In genomic region chr10:77569973-77570658, GRCm38 (mm10) we compare ENCODE assay signal across 16 mouse cellular contexts. TPM values are rescaled to one million over a fixed set of nuclear protein-coding genes. Genes with fewer than 3 reads are reported as not detected.
A peak's percentile ranks its signal among the peaks of the same experiment; 100 is the strongest.
DNase-seq lines count a peak whose midpoint lies in the region; ATAC-seq and TF ChIP-seq lines count a peak whose summit lies in the region.
"Had no signal": no experiment of that assay in that cellular context is flagged by ENCODE, and none has a peak within 500 bp of the region (broad histone marks: within the 10 kb centered on the region; RNA-seq: fewer than 3 reads in every experiment).

No protein-coding gene starts in this region.

- H3K9me3 ChIP-seq in liver, embryonic 12.5 days (replicated peaks): no peaks in the 10 kb centered on the region
- no peaks in the 10 kb centered on the region for H3K9me3 ChIP-seq in kidney, postnatal 0 days (replicated peaks; ENCODE audit: low read length)
- H3K9me3 ChIP-seq in stomach, embryonic 15.5 days: no peaks in the 10 kb centered on the region
- H3K9me3 ChIP-seq: limb, embryonic 12.5 days had no signal

- H3K4me1 ChIP-seq in liver, embryonic 12.5 days: peaks cover 20% of the 10 kb centered on the region
- peaks cover 7% of the 10 kb centered on the region for H3K4me1 ChIP-seq in embryonic fibroblast, embryonic 13.5 days (ENCODE audit: control insufficient read depth, insufficient read depth, low read length)
- H3K4me1 ChIP-seq in kidney, postnatal 0 days (replicated peaks; ENCODE audit: insufficient read depth, low read length): no peaks in the 10 kb centered on the region
- H3K4me1 ChIP-seq in stomach, embryonic 15.5 days: peaks cover 3% of the 10 kb centered on the region; the same call in 1 of the 2 replicates

- peak; percentile 29 for DNase-seq in liver
- no peak for DNase-seq in kidney, postnatal 0 days (ENCODE audit: low spot score)
- no peak for DNase-seq in layer of hippocampus, adult 8-10 months (ENCODE audit: low spot score in 2 of 2)
- no peak for DNase-seq in layer of hippocampus, adult 11-12 months (ENCODE audit: low spot score)
- no peak for DNase-seq in cerebellum, adult 8-10 months
- DNase-seq: adrenal gland, postnatal 36 days; B cell, adult 2 months; cerebellum, adult 9-10 months; heart, postnatal 10 days; thymus, postnatal 25 days had no signal

- no peak for TF ChIP-seq POLR2A in embryonic fibroblast, embryonic 13.5 days (IDR thresholded peaks at IDR 0.05; ENCODE audit: low read depth, low read length)

- no peak overlapping the region for H3K27ac ChIP-seq in liver, embryonic 12.5 days
- peak overlapping the region; percentile 20; the same call in 1 of the 2 replicates for H3K27ac ChIP-seq in embryonic fibroblast, embryonic 13.5 days (ENCODE audit: insufficient read depth, low read length)
- no peak overlapping the region for H3K27ac ChIP-seq in kidney, postnatal 0 days
- peak overlapping the region; percentile 88 for H3K27ac ChIP-seq in stomach, embryonic 15.5 days
- H3K27ac ChIP-seq: limb, embryonic 12.5 days had no signal

- peaks cover 7% of the 10 kb centered on the region; the same call in 1 of the 2 replicates for H3K27me3 ChIP-seq in liver, embryonic 12.5 days (replicated peaks)
- no peaks in the 10 kb centered on the region for H3K27me3 ChIP-seq in kidney, postnatal 0 days (ENCODE audit: insufficient read depth, low read length)
- no peaks in the 10 kb centered on the region for H3K27me3 ChIP-seq in stomach, embryonic 15.5 days (replicated peaks)

- H3K4me2 ChIP-seq in liver, embryonic 12.5 days: no peak overlapping the region
- no peak overlapping the region for H3K4me2 ChIP-seq in kidney, postnatal 0 days (ENCODE audit: low read length)
- peak overlapping the region; percentile 38; the same call in 1 of the 2 replicates for H3K4me2 ChIP-seq in stomach, embryonic 15.5 days
- H3K4me2 ChIP-seq: limb, embryonic 12.5 days; midbrain, embryonic 11.5 days had no signal

- no peak for TF ChIP-seq CTCF in embryonic fibroblast, embryonic 13.5 days (IDR thresholded peaks at IDR 0.05; ENCODE audit: borderline replicate concordance, insufficient read depth, low read length)
- no peak for TF ChIP-seq CTCF in kidney, postnatal 0 days (IDR thresholded peaks at IDR 0.05; ENCODE audit: low read depth)

- H3K4me3 ChIP-seq in liver, embryonic 12.5 days: no peak overlapping the region
- no peak overlapping the region for H3K4me3 ChIP-seq in embryonic fibroblast, embryonic 13.5 days (ENCODE audit: insufficient read depth, low read length)
- H3K4me3 ChIP-seq in kidney, postnatal 0 days (replicated peaks; ENCODE audit: low read depth, low read length): no peak overlapping the region
- no peak overlapping the region for H3K4me3 ChIP-seq in stomach, embryonic 15.5 days (replicated peaks)
- H3K4me3 ChIP-seq: limb, embryonic 12.5 days had no signal

- 44% methylated on average over 6 of the region's 6 CpGs for WGBS in liver, embryonic 12.5 days (ENCODE audit: insufficient replicate concordance)
- 48% methylated on average over 6 of the region's 6 CpGs for WGBS in kidney, postnatal 0 days
- WGBS in stomach, embryonic 15.5 days: 35% methylated on average over 6 of the region's 6 CpGs

- ATAC-seq in liver, embryonic 12.5 days: no peak
- ATAC-seq in kidney, postnatal 0 days (replicated peaks; ENCODE audit: low FRiP score, low read depth): peak; percentile 77
- ATAC-seq in stomach, embryonic 15.5 days (ENCODE audit: insufficient read depth, low FRiP score, low read depth): peak; percentile 71

- H3K9ac ChIP-seq in liver, embryonic 12.5 days: no peak overlapping the region
- H3K9ac ChIP-seq in kidney, postnatal 0 days (ENCODE audit: low read depth, low read length): no peak overlapping the region
- no peak overlapping the region for H3K9ac ChIP-seq in stomach, embryonic 15.5 days
- H3K9ac ChIP-seq: limb, embryonic 12.5 days had no signal

- H3K36me3 ChIP-seq in liver, embryonic 12.5 days: no peaks in the 10 kb centered on the region
- H3K36me3 ChIP-seq in kidney, postnatal 0 days (ENCODE audit: insufficient read depth, low read length): no peaks in the 10 kb centered on the region
- H3K36me3 ChIP-seq in stomach, embryonic 15.5 days: no peaks in the 10 kb centered on the region
- H3K36me3 ChIP-seq: limb, embryonic 12.5 days had no signal

RNA-seq across cellular contexts. Expression of gene Pttg1ip, which starts 11.4 kb away (rescaled TPM):
- 68.8 and 72.8 TPM in 2 replicates for polyA plus RNA-seq in liver, embryonic 12.5 days (2016; fragmentation: Nextera tagmentation; extraction: Ambion mirVana)
- 138 and 151 TPM in 2 replicates for polyA plus RNA-seq in embryonic fibroblast, embryonic 13.5 days (2011; ENCODE audit: insufficient read length, low read depth, missing spikeins)
- polyA plus RNA-seq in kidney, postnatal 0 days (2015; fragmentation: Nextera tagmentation; extraction: Ambion mirVana): 210 and 216 TPM in 2 replicates
- polyA plus RNA-seq in stomach, embryonic 15.5 days (2015; fragmentation: Nextera tagmentation; extraction: Ambion mirVana): 174 and 178 TPM in 2 replicates
- total RNA-seq in layer of hippocampus, adult 8-10 months (2022): 10 to 100 TPM; 79.3 to 96.1 (median 86.9) TPM

RNA-seq across cellular contexts. Expression of gene Sumo3, which starts 35.8 kb away (rescaled TPM):
- polyA plus RNA-seq in liver, embryonic 12.5 days (2016; fragmentation: Nextera tagmentation; extraction: Ambion mirVana): 138 and 146 TPM in 2 replicates
- 130 and 167 TPM in 2 replicates for polyA plus RNA-seq in embryonic fibroblast, embryonic 13.5 days (2011; ENCODE audit: insufficient read length, low read depth, missing spikeins)
- polyA plus RNA-seq in kidney, postnatal 0 days (2015; fragmentation: Nextera tagmentation; extraction: Ambion mirVana): 313 and 335 TPM in 2 replicates
- polyA plus RNA-seq in stomach, embryonic 15.5 days (2015; fragmentation: Nextera tagmentation; extraction: Ambion mirVana): 324 and 334 TPM in 2 replicates
- 100 to 1,000 TPM; 144 to 152 (median 147) TPM for total RNA-seq in layer of hippocampus, adult 8-10 months (2022)

RNA-seq across cellular contexts. Expression of gene Gm49325, which starts 35.9 kb away (rescaled TPM):
- 5.1 TPM in 1 of 2 replicates, not detected in the other for polyA plus RNA-seq in liver, embryonic 12.5 days (2016; fragmentation: Nextera tagmentation; extraction: Ambion mirVana)
- polyA plus RNA-seq in embryonic fibroblast, embryonic 13.5 days (2011; ENCODE audit: insufficient read length, low read depth, missing spikeins): 31.7 and 53.4 TPM in 2 replicates
- 13.1 and 15.2 TPM in 2 replicates for polyA plus RNA-seq in kidney, postnatal 0 days (2015; fragmentation: Nextera tagmentation; extraction: Ambion mirVana)
- 4.8 TPM in 1 of 2 replicates, not detected in the other for polyA plus RNA-seq in stomach, embryonic 15.5 days (2015; fragmentation: Nextera tagmentation; extraction: Ambion mirVana)
- total RNA-seq in layer of hippocampus, adult 8-10 months (2022): 10 to 100 TPM in 3 of 4 experiments, 1 to 10 TPM in 1; 7.6 to 33.3 (median 12.1) TPM
- total RNA-seq: neutrophil, adult 5-6 weeks had no signal
- polyA plus RNA-seq: midbrain, embryonic 11.5 days had no signal

RNA-seq across cellular contexts. Expression of gene Itgb2, which starts 40.1 kb away (rescaled TPM):
- polyA plus RNA-seq in liver, embryonic 12.5 days (2016; fragmentation: Nextera tagmentation; extraction: Ambion mirVana): 13.5 and 13.9 TPM in 2 replicates
- polyA plus RNA-seq in embryonic fibroblast, embryonic 13.5 days (2011; ENCODE audit: insufficient read length, low read depth, missing spikeins): 0.57 and 1.4 TPM in 2 replicates
- 1.4 and 1.6 TPM in 2 replicates for polyA plus RNA-seq in kidney, postnatal 0 days (2015; fragmentation: Nextera tagmentation; extraction: Ambion mirVana)
- polyA plus RNA-seq in stomach, embryonic 15.5 days (2015; fragmentation: Nextera tagmentation; extraction: Ambion mirVana): 6.0 and 6.9 TPM in 2 replicates
- 10 to 100 TPM in 2 of 4 experiments, 1 to 10 TPM in 2; 3.8 to 36.2 (median 15.3) TPM for total RNA-seq in layer of hippocampus, adult 8-10 months (2022)

RNA-seq across cellular contexts. Expression of gene Ube2g2, which starts 52.0 kb away (rescaled TPM):
- 55.7 and 59.9 TPM in 2 replicates for polyA plus RNA-seq in liver, embryonic 12.5 days (2016; fragmentation: Nextera tagmentation; extraction: Ambion mirVana)
- polyA plus RNA-seq in embryonic fibroblast, embryonic 13.5 days (2011; ENCODE audit: insufficient read length, low read depth, missing spikeins): 62.1 and 63.8 TPM in 2 replicates
- polyA plus RNA-seq in kidney, postnatal 0 days (2015; fragmentation: Nextera tagmentation; extraction: Ambion mirVana): 51.4 and 53.5 TPM in 2 replicates
- 70.7 and 73.3 TPM in 2 replicates for polyA plus RNA-seq in stomach, embryonic 15.5 days (2015; fragmentation: Nextera tagmentation; extraction: Ambion mirVana)
- 10 to 100 TPM; 64.2 to 89.9 (median 76.6) TPM for total RNA-seq in layer of hippocampus, adult 8-10 months (2022)

Comparison
In these comparisons a context has a peak if more than half of its experiments do, and no peak if none do; other contexts are left out.
1. H3K27ac ChIP-seq: peak in embryonic fibroblast, embryonic 13.5 days (single experiment) and stomach, embryonic 15.5 days (single experiment); none in liver, embryonic 12.5 days (single experiment) and kidney, postnatal 0 days (single experiment).